Mouse (Mus musculus) G1E (cell line): ENCODE data around the gene Zfp384.

ENCODE experiments used
- CTCF ChIP-seq: IDR thresholded peaks from 2 replicates; pipeline ENCODE4 v1.5.1; 2012; ENCODE audit warnings: low read depth, low read length, inconsistent platforms, mixed read lengths
- GATA1 ChIP-seq: IDR thresholded peaks from 2 replicates; pipeline ENCODE4 v1.6.1; 2012; ENCODE audit warnings: borderline replicate concordance, low read length, inconsistent platforms, mixed read lengths
- GATA2 ChIP-seq: IDR thresholded peaks from 2 replicates; pipeline ENCODE4 v1.6.1; 2012; ENCODE audit warnings: low read depth, low read length, inconsistent platforms, borderline replicate concordance
- POLR2AphosphoS5 ChIP-seq: IDR thresholded peaks from 2 replicates; pipeline ENCODE4 v1.6.1; 2012; ENCODE audit warnings: low read depth, low read length, inconsistent platforms; ENCODE audit not compliant: insufficient replicate concordance
- TAL1 ChIP-seq: conservative IDR thresholded peaks from 2 replicates; pipeline ENCODE4 v1.6.1; 2012; ENCODE audit warnings: low read depth, low read length, inconsistent platforms, mixed read lengths

- TF ChIP-seq CTCF (no peak), GATA1 (no peak), TAL1 (no peak), POLR2AphosphoS5 (no peak), GATA2 (no peak)
Observed at GRCm38 (mm10) chr6:125082801-125083386, 73.9 kb downstream of the Zfp384 start.
